Mouse (Mus musculus): ENCODE data around the gene Gm3055. TPM values are rescaled to one million over a fixed set of nuclear protein-coding genes. Genes with fewer than 3 reads are reported as not detected.
"Not testable (repeated sequence)": the region's sequence is repeated elsewhere in the genome, so short reads cannot be mapped to it uniquely, and the experiment has no call there.

Gm3055 gene
- 1 to 10 TPM; 6.8 to 8.3 TPM for total RNA-seq (2021)
- long read RNA-seq, partial matches to known transcripts = 0 of 2 reads
- long read RNA-seq, other reads (novel, unspliced or antisense) = 1 of 2 reads

DNA sequence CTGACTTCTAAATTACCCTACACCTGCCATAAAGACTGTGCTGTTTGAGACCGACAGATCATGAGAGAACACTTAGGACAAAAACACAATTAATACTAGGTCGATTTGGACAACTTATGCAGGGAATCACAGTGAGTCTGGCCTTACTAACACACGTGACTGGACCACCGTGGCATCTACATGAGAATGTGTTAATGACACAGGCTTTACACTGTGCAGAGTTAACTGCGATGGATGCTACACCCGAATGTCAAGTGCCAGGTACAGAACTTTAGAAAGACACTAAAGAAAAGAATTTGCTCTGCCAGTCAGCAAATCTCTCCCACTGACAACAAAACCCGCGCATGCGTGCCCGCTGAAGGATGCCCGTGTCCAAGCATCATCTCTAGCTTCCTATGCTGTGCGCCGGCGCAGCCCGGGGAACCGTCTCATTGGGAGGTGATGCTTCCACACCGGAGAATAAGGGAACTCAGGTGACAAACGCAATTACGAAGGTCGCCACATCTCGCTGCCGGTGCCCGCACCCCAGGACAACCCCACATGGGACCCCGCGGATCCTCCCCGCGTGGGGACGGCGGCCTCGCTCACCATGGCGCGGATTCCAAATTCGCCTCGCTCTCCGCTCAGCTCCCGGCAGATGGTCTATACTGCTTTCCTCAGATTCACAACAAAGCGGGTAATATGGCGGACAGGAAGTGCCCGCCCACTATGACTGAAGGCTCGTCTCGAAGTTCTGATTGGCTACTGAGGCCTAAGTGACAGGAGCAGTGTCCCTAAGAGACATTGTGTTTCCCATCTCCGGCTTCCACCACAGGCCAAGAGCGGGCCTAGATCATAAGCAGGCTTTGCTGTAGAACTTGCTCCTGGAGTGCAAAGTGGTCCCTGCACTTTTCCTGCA lies at the start of gene Gm3055:
Gm3055 (minus strand) TSS at position 656 of the 898 bp plus-strand sequence.
- not testable (repeated sequence) for DNase-seq (ENCODE audit: low spot score in 2 of 2)

- peak; percentile 2 to 5 for DNase-seq (ENCODE audit: low spot score in 2 of 2)
Measured at GRCm38 (mm10) chr10:81811899-81812298, 40.9 kb upstream of the Gm3055 start, which contains the start of gene Gm4767. Gm4767 (plus strand) TSS chr10:81812186.

DNA sequence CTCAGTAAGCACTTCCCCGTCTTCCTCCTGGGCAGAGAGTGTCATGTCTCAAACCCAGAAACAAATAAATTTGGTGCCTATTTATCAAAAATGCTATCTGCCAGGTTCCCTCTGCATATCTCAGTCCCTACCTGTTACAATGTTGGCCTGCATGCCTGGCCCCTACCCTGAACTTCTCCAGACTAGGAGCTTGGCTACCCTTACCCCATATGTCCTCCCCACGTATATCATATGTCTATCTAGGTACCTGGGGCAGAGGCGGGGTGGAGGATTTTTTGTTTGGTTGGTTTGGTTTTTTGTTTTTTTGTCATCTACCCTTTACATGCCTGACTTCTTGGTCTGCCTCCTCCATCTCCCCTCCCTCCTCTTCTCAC lies 430 bp upstream of the Gm3055 start:
- DNase-seq (ENCODE audit: low spot score in 2 of 2) = not testable (repeated sequence)

DNA sequence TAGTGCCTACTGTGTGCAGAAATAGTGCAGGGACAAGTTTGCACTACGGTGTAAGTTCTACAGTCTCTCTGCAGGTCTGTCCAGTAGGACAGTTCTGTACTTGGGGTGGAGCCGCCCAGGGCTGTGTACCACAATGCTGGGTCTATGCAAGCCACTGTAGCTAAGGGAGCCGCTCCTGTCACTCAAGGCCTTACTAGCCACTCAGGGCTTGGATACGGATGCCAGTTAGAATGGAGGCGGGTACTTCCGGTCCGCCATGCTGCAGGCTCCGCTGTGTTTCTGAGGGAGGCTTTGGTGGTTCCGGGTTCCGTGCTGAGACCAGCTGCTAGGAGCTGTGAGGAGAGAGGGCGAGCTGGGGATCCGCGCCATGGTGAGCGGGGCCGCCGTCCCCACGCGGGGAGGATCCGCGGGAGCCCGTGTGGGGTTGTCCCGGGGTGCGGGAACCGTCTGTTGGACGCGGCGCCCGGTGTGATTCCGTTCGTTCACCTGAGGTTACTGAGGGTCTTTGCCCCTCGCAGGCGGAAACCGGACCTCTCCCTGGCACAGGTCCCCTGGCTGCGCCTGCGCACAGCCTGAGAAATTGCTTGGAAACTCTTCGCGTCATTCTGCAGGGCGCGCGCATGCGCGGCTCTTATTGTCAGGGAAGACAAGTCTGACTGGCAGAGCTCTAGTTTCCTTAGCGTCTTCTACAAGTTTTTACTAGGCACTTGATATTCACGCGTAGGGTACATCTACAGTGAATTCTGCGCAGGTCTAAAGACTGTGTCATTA lies 66.2 kb downstream of the Gm3055 start, which contains the start of gene Zfp433:
Zfp433 (plus strand) TSS at position 295 of the 771 bp plus-strand sequence.
- not testable (repeated sequence) for DNase-seq (ENCODE audit: low spot score in 2 of 2)

Other genes starting within 250 kb of the Gm3055 start
- 1 to 10 TPM; 1.9 to 3.2 TPM for gene Gna15, start 246.9 kb downstream of the Gm3055 start, total RNA-seq (2021)
- 100 to 1,000 TPM; 124 to 125 TPM for gene Gna11, start 226.0 kb downstream of the Gm3055 start, total RNA-seq (2021)
- 100 to 1,000 TPM; 582 to 612 TPM for gene Aes, start 211.7 kb downstream of the Gm3055 start, total RNA-seq (2021)
- gene Tle2, start 196.6 kb downstream of the Gm3055 start, total RNA-seq (2021) = 10 to 100 TPM; 25.6 to 26.6 TPM
- 1 to 10 TPM; 1.7 to 2.4 TPM for gene Tle6, start 170.1 kb downstream of the Gm3055 start, total RNA-seq (2021)
- gene BC025920, start 164.9 kb downstream of the Gm3055 start, total RNA-seq (2021) = 1 to 10 TPM; 2.0 TPM
- gene Sirt6, start 143.4 kb downstream of the Gm3055 start, total RNA-seq (2021) = 10 to 100 TPM; 28.9 to 31.4 TPM
- 10 to 100 TPM; 28.5 to 40.6 TPM for gene Ankrd24, start 142.6 kb downstream of the Gm3055 start, total RNA-seq (2021)
- 1 to 10 TPM; 5.1 to 5.4 TPM for gene Gm10778, start 122.1 kb downstream of the Gm3055 start, total RNA-seq (2021)
- gene Zfp433, start 66.3 kb downstream of the Gm3055 start, total RNA-seq (2021) = 10 to 100 TPM; 11.3 to 12.4 TPM
- 1 to 10 TPM; 3.3 to 3.7 TPM for gene Gm4767, start 41.0 kb upstream of the Gm3055 start, total RNA-seq (2021)
- gene Gm32687, start 92.8 kb upstream of the Gm3055 start, total RNA-seq (2021) = 1 to 10 TPM; 2.8 to 3.3 TPM
- gene Zfp781, start 159.3 kb upstream of the Gm3055 start, total RNA-seq (2021) = 1 to 10 TPM; 3.8 to 4.7 TPM